Mouse (Mus musculus): Measurements from ENCODE around the gene Zfp808. TPM values are rescaled to one million over a fixed set of nuclear protein-coding genes. Genes with fewer than 3 reads are reported as not detected.
"Not testable (repeated sequence)": the region's sequence is repeated elsewhere in the genome, so short reads cannot be mapped to it uniquely, and the experiment has no call there.

Gene Zfp808
- polyA plus RNA-seq (2015; fragmentation: Nextera tagmentation; extraction: Ambion mirVana) = 1.5 and 1.8 TPM in 2 replicates

DNA sequence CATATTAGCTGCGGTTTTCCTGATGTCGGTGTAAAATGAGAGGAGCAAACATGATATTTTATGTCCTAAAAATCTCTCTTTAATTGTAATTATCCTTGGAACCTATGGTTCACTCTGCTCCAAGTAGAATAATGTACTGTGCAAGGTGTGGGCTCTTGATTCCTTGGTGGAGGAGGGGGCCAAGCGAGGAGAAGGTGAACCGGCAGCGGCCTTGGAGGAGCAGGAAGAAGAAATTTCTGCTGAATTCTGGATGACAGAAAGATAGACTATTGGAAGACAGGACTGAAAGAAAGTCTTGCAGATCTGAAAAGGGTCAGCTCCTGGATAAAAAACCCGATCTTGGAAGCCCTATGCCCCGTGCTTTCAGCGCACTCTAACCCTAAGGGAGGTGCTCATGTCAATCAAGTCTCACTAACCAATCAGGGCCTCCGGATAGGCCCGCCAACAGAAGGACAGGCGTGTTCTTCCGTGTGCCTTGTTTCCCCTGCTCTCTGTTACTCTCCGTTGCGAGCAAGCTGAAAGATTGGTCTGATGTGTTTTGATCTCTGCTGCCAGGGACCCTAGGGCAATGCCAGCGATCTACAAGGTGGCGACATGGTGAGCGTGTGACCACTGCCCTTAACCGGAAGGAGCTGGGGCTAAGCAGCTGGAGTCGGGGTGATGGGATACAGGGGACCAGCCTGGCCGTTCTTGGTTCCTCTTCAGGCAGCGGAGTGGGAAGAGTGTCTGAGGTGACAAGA, at the start of gene Zfp808:
TSS of gene Zfp808 (plus strand) at position 455 of the 740 bp plus-strand sequence.
- H3K27ac ChIP-seq (ENCODE audit: low read length); H3K9me3 ChIP-seq (ENCODE audit: low read length); H3K36me3 ChIP-seq (ENCODE audit: insufficient read depth, low read length); H3K4me1 ChIP-seq (ENCODE audit: insufficient read depth, low read depth, low read length); H3K27me3 ChIP-seq (replicated peaks; ENCODE audit: insufficient read depth, low read length): not testable (repeated sequence)
- DNase-seq (ENCODE audit: low spot score) = peak; percentile 57
- peak within 1 kb of the TSS; percentile 49 for H3K4me2 ChIP-seq (replicated peaks; ENCODE audit: low read depth, low read length)
- H3K4me3 ChIP-seq (ENCODE audit: low read depth, low read length) = peak within 1 kb of the TSS; percentile 55
- H3K9ac ChIP-seq (replicated peaks; ENCODE audit: low read depth) = peak within 1 kb of the TSS; percentile 39
- WGBS = 1% methylated on average over 19 of the region's 21 CpGs
- peak; percentile 54; the same call in 1 of the 2 replicates for ATAC-seq

DNA sequence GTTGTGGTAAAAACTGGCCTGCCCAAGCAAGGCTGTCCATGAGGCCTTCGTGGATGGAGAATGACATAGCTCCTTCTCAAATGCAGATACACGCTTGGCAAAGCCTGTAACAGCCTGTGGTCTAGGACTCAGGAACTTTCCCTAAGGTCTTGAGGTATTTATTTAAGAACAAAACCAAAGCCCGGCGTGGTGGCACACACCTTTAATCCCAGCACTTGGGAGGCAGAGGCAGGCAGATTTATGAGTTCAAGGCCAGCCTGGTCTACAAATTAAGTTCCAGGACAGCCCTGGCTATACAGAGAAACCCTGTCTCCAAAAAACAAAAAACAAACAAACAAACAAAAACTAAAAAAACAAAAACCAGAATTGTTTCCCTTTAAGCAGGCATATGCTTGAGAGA, 30.9 kb upstream of the Zfp808 start:
- not testable (repeated sequence) for H3K27ac ChIP-seq (ENCODE audit: low read length); H3K4me2 ChIP-seq (replicated peaks; ENCODE audit: low read depth, low read length); H3K4me3 ChIP-seq (ENCODE audit: low read depth, low read length); H3K4me1 ChIP-seq (ENCODE audit: insufficient read depth, low read depth, low read length); H3K36me3 ChIP-seq (ENCODE audit: insufficient read depth, low read length); H3K27me3 ChIP-seq (replicated peaks; ENCODE audit: insufficient read depth, low read length); ATAC-seq; DNase-seq (ENCODE audit: low spot score); H3K9me3 ChIP-seq (ENCODE audit: low read length); H3K9ac ChIP-seq (replicated peaks; ENCODE audit: low read depth)
- WGBS = 80% methylated on average over 4 of the region's 4 CpGs

DNA sequence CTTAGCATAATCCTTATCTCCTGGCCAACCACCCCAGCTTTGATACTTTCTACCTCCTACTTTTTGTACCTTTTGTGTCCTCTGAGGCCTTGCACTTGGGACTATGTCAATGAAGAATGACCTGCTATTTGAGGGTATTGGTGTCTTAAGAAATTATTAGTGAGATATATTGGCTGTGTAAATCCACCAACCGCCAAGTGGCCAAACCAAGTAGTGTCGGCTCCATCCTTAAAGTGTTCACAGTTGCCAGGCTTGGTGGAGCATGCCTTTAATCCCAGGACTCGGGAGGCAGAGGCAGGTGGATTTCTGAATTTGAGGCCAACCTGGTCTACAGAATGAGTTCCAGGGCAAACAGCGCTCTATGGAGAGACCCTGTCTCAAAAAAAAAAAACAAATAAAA, 30.2 kb upstream of the Zfp808 start:
- not testable (repeated sequence) for ATAC-seq; DNase-seq (ENCODE audit: low spot score); H3K27me3 ChIP-seq (replicated peaks; ENCODE audit: insufficient read depth, low read length); H3K27ac ChIP-seq (ENCODE audit: low read length); H3K4me2 ChIP-seq (replicated peaks; ENCODE audit: low read depth, low read length); H3K9me3 ChIP-seq (ENCODE audit: low read length); H3K9ac ChIP-seq (replicated peaks; ENCODE audit: low read depth); H3K4me1 ChIP-seq (ENCODE audit: insufficient read depth, low read depth, low read length); H3K4me3 ChIP-seq (ENCODE audit: low read depth, low read length); H3K36me3 ChIP-seq (ENCODE audit: insufficient read depth, low read length)
- WGBS = 86% methylated on average over 4 of the region's 4 CpGs

DNA sequence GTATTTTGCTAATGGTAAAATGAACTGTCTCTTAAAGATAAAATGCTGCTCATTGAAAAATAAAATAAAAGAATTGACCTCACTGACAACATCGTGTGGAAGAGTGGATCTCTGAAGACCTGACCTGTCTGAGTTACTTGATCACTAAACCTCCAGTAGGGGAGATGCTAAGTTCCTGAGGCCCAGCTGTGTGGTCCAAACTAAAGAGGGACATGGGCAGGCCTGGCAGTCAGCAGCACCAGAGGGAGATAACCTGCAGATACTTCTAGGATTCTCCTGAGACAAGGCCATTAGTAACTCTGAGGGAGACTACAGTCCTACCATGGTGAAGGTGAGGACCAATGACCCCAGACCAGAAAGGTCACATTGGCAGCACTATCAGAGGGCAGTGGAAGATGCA, 27.3 kb upstream of the Zfp808 start:
- not testable (repeated sequence) for H3K9me3 ChIP-seq (ENCODE audit: low read length); H3K36me3 ChIP-seq (ENCODE audit: insufficient read depth, low read length); H3K27ac ChIP-seq (ENCODE audit: low read length); H3K4me1 ChIP-seq (ENCODE audit: insufficient read depth, low read depth, low read length); H3K4me3 ChIP-seq (ENCODE audit: low read depth, low read length); H3K9ac ChIP-seq (replicated peaks; ENCODE audit: low read depth); ATAC-seq; DNase-seq (ENCODE audit: low spot score); H3K27me3 ChIP-seq (replicated peaks; ENCODE audit: insufficient read depth, low read length); H3K4me2 ChIP-seq (replicated peaks; ENCODE audit: low read depth, low read length)
- WGBS = 76% methylated on average over 1 of the region's 1 CpGs

DNA sequence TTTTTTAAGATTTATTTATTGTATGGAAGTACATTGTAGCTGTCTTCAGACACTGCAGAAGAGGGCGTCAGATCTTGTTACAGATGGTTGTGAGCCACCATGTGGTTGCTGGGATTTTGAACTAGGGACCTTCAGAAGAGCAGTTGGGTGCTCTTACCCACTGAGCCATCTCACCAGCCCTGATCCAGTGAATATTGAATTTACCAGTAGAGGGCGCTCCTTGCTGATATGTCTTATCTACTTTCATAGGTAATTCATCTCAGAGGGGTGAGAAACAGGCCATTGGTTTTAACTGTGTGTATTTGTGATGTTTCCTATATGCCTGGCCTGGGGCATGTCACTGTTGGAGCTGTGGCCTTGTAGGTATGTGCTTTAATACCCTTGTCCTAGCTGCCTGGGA, 13.8 kb upstream of the Zfp808 start:
- ATAC-seq = not testable (repeated sequence)
- WGBS = 22% methylated on average over 2 of the region's 2 CpGs

DNA sequence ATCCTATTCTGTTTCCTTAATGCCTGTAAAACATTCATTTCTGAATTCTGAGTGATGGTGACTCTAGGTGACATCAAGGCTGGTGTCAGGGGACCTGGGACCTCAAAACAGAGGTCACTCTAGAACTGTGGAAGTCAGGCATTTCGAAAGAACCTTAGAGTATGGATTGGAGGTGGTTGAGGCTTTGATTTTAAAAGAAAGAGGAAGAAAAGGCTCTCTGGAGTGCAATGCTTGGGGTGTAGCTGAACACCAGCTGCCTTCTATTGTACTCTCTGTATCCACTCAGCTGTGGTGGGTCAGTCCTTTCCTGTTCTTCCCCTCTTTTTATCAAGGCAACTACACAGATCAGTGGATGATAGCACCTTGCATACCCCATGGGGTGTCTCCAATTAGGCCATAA, 8.1 kb upstream of the Zfp808 start:
- not testable (repeated sequence) for H3K9me3 ChIP-seq (ENCODE audit: low read length); H3K4me3 ChIP-seq (ENCODE audit: low read depth, low read length); H3K36me3 ChIP-seq (ENCODE audit: insufficient read depth, low read length); H3K9ac ChIP-seq (replicated peaks; ENCODE audit: low read depth); ATAC-seq; DNase-seq (ENCODE audit: low spot score); H3K27me3 ChIP-seq (replicated peaks; ENCODE audit: insufficient read depth, low read length); H3K4me1 ChIP-seq (ENCODE audit: insufficient read depth, low read depth, low read length); H3K4me2 ChIP-seq (replicated peaks; ENCODE audit: low read depth, low read length); H3K27ac ChIP-seq (ENCODE audit: low read length)
- WGBS = 50% methylated on average over 1 of the region's 1 CpGs

More for the DNA sequence above, 13.8 kb upstream of the Zfp808 start:
- H3K27me3 ChIP-seq (replicated peaks; ENCODE audit: insufficient read depth, low read length); H3K4me3 ChIP-seq (ENCODE audit: low read depth, low read length); H3K4me2 ChIP-seq (replicated peaks; ENCODE audit: low read depth, low read length); H3K4me1 ChIP-seq (ENCODE audit: insufficient read depth, low read depth, low read length); H3K9me3 ChIP-seq (ENCODE audit: low read length); H3K36me3 ChIP-seq (ENCODE audit: insufficient read depth, low read length); H3K27ac ChIP-seq (ENCODE audit: low read length); DNase-seq (ENCODE audit: low spot score); H3K9ac ChIP-seq (replicated peaks; ENCODE audit: low read depth): not testable (repeated sequence)

DNA sequence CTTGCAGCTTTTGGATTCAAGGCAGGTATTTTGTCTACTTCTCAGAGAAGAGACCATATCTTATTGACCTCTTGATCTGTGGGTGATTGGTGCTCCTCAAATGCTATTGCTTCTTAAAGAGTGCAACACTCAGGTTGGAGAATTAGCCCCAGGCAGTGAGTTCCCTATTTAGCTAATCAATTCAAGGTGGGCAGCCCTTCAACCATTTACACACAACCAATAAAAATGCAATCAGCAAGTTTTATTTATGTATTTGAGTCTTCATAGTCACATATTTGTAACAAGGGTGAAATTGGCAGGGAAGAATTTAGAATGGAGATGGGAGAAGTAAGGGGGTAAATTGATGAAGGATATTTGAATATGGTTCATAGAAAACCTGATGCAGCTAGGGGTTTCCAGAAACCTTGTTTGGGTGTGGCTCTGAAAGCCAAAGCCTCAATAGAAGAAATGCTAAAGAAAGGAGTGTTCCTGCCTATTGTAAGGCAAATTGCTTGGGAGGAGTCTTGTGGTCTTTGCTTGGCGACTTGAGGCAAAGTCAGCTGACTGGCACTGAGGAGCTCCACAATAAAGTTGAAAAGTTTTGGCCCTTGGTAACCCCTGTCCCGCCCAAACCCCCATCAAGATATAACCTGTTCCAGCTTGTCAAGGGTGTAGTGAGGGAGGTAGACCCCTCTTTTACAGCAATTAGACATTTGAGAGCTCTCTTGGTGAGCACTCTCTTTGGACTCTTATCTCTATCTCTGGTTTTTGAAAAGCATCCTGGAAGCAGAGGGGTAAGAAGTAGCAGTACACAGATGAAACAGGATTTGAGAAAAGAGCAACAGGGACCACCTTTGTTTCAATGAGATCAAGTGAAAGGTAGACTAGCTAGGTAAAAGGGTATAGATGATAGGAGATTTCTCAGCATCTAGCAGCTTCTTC, 52.4 kb downstream of the Zfp808 start:
- not testable (repeated sequence) for DNase-seq (ENCODE audit: low spot score); H3K27ac ChIP-seq (ENCODE audit: low read length); H3K4me3 ChIP-seq (ENCODE audit: low read depth, low read length); H3K9ac ChIP-seq (replicated peaks; ENCODE audit: low read depth); H3K9me3 ChIP-seq (ENCODE audit: low read length); H3K36me3 ChIP-seq (ENCODE audit: insufficient read depth, low read length); ATAC-seq; H3K4me2 ChIP-seq (replicated peaks; ENCODE audit: low read depth, low read length); H3K27me3 ChIP-seq (replicated peaks; ENCODE audit: insufficient read depth, low read length); H3K4me1 ChIP-seq (ENCODE audit: insufficient read depth, low read depth, low read length)
- 65% methylated on average over 2 of the region's 2 CpGs for WGBS
